Mouse (Mus musculus) hindbrain, postnatal 0 days (tissue): ENCODE measurements around the gene Abca5. TPM values are rescaled to one million over a fixed set of nuclear protein-coding genes. Genes with fewer than 3 reads are reported as not detected.
A peak's percentile ranks its signal among the peaks of the same experiment; 100 is the strongest.

ENCODE experiments used
- ATAC-seq: fragments of 200-750 bp; cut with Nextera tagmentation; 2 replicates; pipeline ENCODE4 v1.8.0; 2017; ENCODE audit warnings: mild to moderate bottlenecking, moderate TSS enrichment, moderate library complexity
- DNase-seq: peaks from one replicate; pipeline ENCODE4 v3.0.0-alpha.2; 2015; ENCODE audit warnings: low spot score
- H3K27ac ChIP-seq: fragments of 300-500 bp; sonication (generic); 2 replicates; pipeline ENCODE4 v1.5.1; 2014; ENCODE audit warnings: mild to moderate bottlenecking
- H3K27me3 ChIP-seq: fragments of 300-500 bp; sonication (generic); 2 replicates; pipeline ENCODE4 v1.6.1; 2014; ENCODE audit warnings: low read length, mixed read lengths; ENCODE audit not compliant: insufficient read depth
- H3K36me3 ChIP-seq: fragments of 300-500 bp; sonication (generic); 2 replicates; pipeline ENCODE4 v1.6.1; 2014; ENCODE audit warnings: low read length, mixed read lengths; ENCODE audit not compliant: insufficient read depth
- H3K4me1 ChIP-seq: fragments of 300-500 bp; sonication (generic); 2 replicates; pipeline ENCODE4 v1.6.1; 2014; ENCODE audit warnings: antibody characterized with exemption, low read length, mixed read lengths; ENCODE audit not compliant: insufficient read depth
- H3K4me2 ChIP-seq: fragments of 300-500 bp; sonication (generic); 2 replicates; pipeline ENCODE4 v1.6.1; 2014; ENCODE audit warnings: low read depth, mild to moderate bottlenecking, low read length, moderate library complexity, mixed read lengths
- H3K4me3 ChIP-seq: fragments of 300-500 bp; sonication (generic); 2 replicates; pipeline ENCODE4 v1.5.1; 2014; ENCODE audit warnings: low read length
- H3K9ac ChIP-seq: fragments of 300-500 bp; sonication (generic); replicated peaks from 2 replicates; pipeline ENCODE4 v1.6.1; 2014; ENCODE audit warnings: mild to moderate bottlenecking, low read length, moderate library complexity, mixed read lengths
- H3K9me3 ChIP-seq: fragments of 300-500 bp; sonication (generic); 2 replicates; pipeline ENCODE4 v1.6.1; 2016; ENCODE audit warnings: low read length, mixed read lengths
- CTCF ChIP-seq: IDR thresholded peaks from 2 replicates; pipeline ENCODE4 v1.5.1; 2016; ENCODE audit warnings: antibody characterized with exemption, control low read depth, low read depth
- WGBS: fragments of 180-500 bp; shearing (Covaris S2); extraction: QIAGEN DNeasy Blood & Tissue Kit; methylation state at CpG from one replicate; pipeline ENCODE4 v1.1.7; 2014; 5-methylcytosine and 5-hydroxymethylcytosine counted together
- polyA plus RNA-seq: library from polyadenylated mRNA; unstranded; fragments of >200 nt; fragmentation: Nextera tagmentation; extraction: Ambion mirVana; gene quantifications from 2 replicates; pipeline ENCODE4 v1.2.1, GENCODE M21; 2015
- total RNA-seq: library from RNA; depleted of rRNA; stranded (reverse); fragments of >200 nt; gene quantifications from 2 replicates; pipeline ENCODE4 v1.2.3, GENCODE M21; 2014; rRNA removed

Abca5 gene
- total and polyA plus RNA-seq, 2 experiments from 2014 or later: 15.9 to 26.3 TPM

GRCm38 (mm10) chr11:110257911-110258310, 79.6 kb downstream of the Abca5 start:
- DNase-seq (no peak), ATAC-seq (no peak)
- Histone ChIP-seq H3K36me3 (no peaks in the 10 kb centered on the region), H3K9me3 (0 out of 2 replicates have a peak, but pooled peaks cover 3% of the 10 kb centered on the region), H3K4me2 (no peak overlapping the region), H3K4me3 (no peak overlapping the region), H3K27me3 (no peaks in the 10 kb centered on the region), H3K27ac (no peak overlapping the region), H3K9ac (no peak overlapping the region), H3K4me1 (no peaks in the 10 kb centered on the region)
- 74% methylated on average over 4 of the region's 4 CpGs for WGBS
- TF ChIP-seq CTCF: no peak

GRCm38 (mm10) chr11:110257061-110257460, 80.5 kb downstream of the Abca5 start:
- Histone ChIP-seq H3K27ac (no peak overlapping the region), H3K4me2 (no peak overlapping the region), H3K4me3 (no peak overlapping the region), H3K9ac (no peak overlapping the region), H3K36me3 (no peaks in the 10 kb centered on the region), H3K27me3 (no peaks in the 10 kb centered on the region), H3K4me1 (no peaks in the 10 kb centered on the region), H3K9me3 (0 out of 2 replicates have a peak, but pooled peaks cover 3% of the 10 kb centered on the region)
- no peak for TF ChIP-seq CTCF
- no peak for ATAC-seq
- no peak for DNase-seq
- WGBS: 94% methylated on average over 4 of the region's 4 CpGs

GRCm38 (mm10) chr11:110252256-110252655, 85.3 kb downstream of the Abca5 start:
- Histone ChIP-seq H3K9ac (no peak overlapping the region), H3K36me3 (no peaks in the 10 kb centered on the region), H3K27me3 (no peaks in the 10 kb centered on the region), H3K4me3 (no peak overlapping the region), H3K4me1 (no peaks in the 10 kb centered on the region), H3K27ac (no peak overlapping the region), H3K9me3 (no peaks in the 10 kb centered on the region), H3K4me2 (no peak overlapping the region)
- DNase-seq (no peak), ATAC-seq (no peak)
- WGBS: 89% methylated on average over 3 of the region's 3 CpGs
- TF ChIP-seq CTCF: no peak

GRCm38 (mm10) chr11:110251534-110251933, 86.0 kb downstream of the Abca5 start, which contains the start of gene Abca6:
Abca6 (minus strand) TSS chr11:110251776.
- no peaks in the 10 kb centered on the region for H3K27me3 ChIP-seq
- no peak for TF ChIP-seq CTCF
- ATAC-seq (no peak), DNase-seq (peak; percentile 43)
- no peaks in the 10 kb centered on the region for H3K4me1 ChIP-seq
- H3K9ac ChIP-seq: no peak within 1 kb of the TSS
- H3K4me3 ChIP-seq: peak within 1 kb of the TSS; percentile 30
- H3K9me3 ChIP-seq: no peaks in the 10 kb centered on the region
- H3K27ac ChIP-seq: no peak within 1 kb of the TSS
- H3K4me2 ChIP-seq: peak within 1 kb of the TSS; percentile 54
- WGBS: 11% methylated on average over 8 of the region's 8 CpGs
- H3K36me3 ChIP-seq: no peaks in the 10 kb centered on the region

GRCm38 (mm10) chr11:110244730-110245129, 92.8 kb downstream of the Abca5 start:
- H3K9me3 ChIP-seq: peaks cover 3% of the 10 kb centered on the region; the same call in 1 of the 2 replicates
- H3K27ac ChIP-seq: no peak overlapping the region
- ATAC-seq (no peak), DNase-seq (no peak)
- H3K27me3 ChIP-seq: no peaks in the 10 kb centered on the region
- H3K4me3 ChIP-seq: no peak overlapping the region
- no peaks in the 10 kb centered on the region for H3K4me1 ChIP-seq
- no peak overlapping the region for H3K4me2 ChIP-seq
- no peak overlapping the region for H3K9ac ChIP-seq
- no peak for TF ChIP-seq CTCF
- H3K36me3 ChIP-seq: no peaks in the 10 kb centered on the region
- WGBS: 88% methylated on average over 10 of the region's 10 CpGs

- no peak for TF ChIP-seq CTCF
- Histone ChIP-seq H3K4me1 (no peaks in the 10 kb centered on the region), H3K27ac (no peak overlapping the region)
Measured at GRCm38 (mm10) chr11:110237466-110237865, 100.0 kb downstream of the Abca5 start.

GRCm38 (mm10) chr11:110232975-110233374, 104.5 kb downstream of the Abca5 start:
- TF ChIP-seq CTCF: no peak

More at GRCm38 (mm10) chr11:110237466-110237865, 100.0 kb downstream of the Abca5 start:
- no peaks in the 10 kb centered on the region for H3K27me3 ChIP-seq
- no peak for DNase-seq
- H3K9ac ChIP-seq: no peak overlapping the region
- H3K4me3 ChIP-seq: no peak overlapping the region
- H3K36me3 ChIP-seq: no peaks in the 10 kb centered on the region
- H3K4me2 ChIP-seq: no peak overlapping the region
- ATAC-seq: no peak
- WGBS: 88% methylated on average over 2 of the region's 2 CpGs
- H3K9me3 ChIP-seq: peaks cover 5% of the 10 kb centered on the region; the same call in 1 of the 2 replicates

More at GRCm38 (mm10) chr11:110232975-110233374, 104.5 kb downstream of the Abca5 start:
- DNase-seq (no peak), ATAC-seq (no peak)
- Histone ChIP-seq H3K9me3 (no peaks in the 10 kb centered on the region), H3K36me3 (no peaks in the 10 kb centered on the region), H3K4me2 (no peak overlapping the region), H3K4me1 (no peaks in the 10 kb centered on the region), H3K27me3 (no peaks in the 10 kb centered on the region), H3K4me3 (no peak overlapping the region), H3K27ac (no peak overlapping the region), H3K9ac (no peak overlapping the region)

Other genes starting within 250 kb of the Abca5 start
- 0.78 and 1.2 TPM in 2 replicates for gene Abca8a, start 241.7 kb downstream of the Abca5 start, total RNA-seq
- gene Abca8a, start 241.7 kb downstream of the Abca5 start, polyA plus RNA-seq: 0.55 and 0.70 TPM in 2 replicates
- gene Abca9, start 169.5 kb downstream of the Abca5 start, total RNA-seq: 6.8 and 7.6 TPM in 2 replicates
- gene Abca9, start 169.5 kb downstream of the Abca5 start, polyA plus RNA-seq: 2.2 and 2.4 TPM in 2 replicates
- 0.63 and 0.93 TPM in 2 replicates for gene Abca6, start 85.9 kb downstream of the Abca5 start, total RNA-seq
- 0.75 and 0.76 TPM in 2 replicates for gene Abca6, start 85.9 kb downstream of the Abca5 start, polyA plus RNA-seq
- gene Map2k6, start 61.4 kb upstream of the Abca5 start, total RNA-seq: 19.1 and 21.2 TPM in 2 replicates
- gene Map2k6, start 61.4 kb upstream of the Abca5 start, polyA plus RNA-seq: 16.3 and 16.4 TPM in 2 replicates